Mouse (Mus musculus): ENCODE results near the gene Arhgap18. TPM values are rescaled to one million over a fixed set of nuclear protein-coding genes. Genes with fewer than 3 reads are reported as not detected.

Arhgap18 gene
- total RNA-seq (2021) (10 to 100 TPM; 28.9 to 39.8 TPM), polyA plus RNA-seq (2012; rRNA removed) (0.61 and 0.85 TPM in 2 replicates)
- long read RNA-seq, transcript Arhgap18-201 (15 exons, 3,651 nt) = major isoform, 11 of 14 reads
- long read RNA-seq, partial matches to known transcripts = 2 of 14 reads
- long read RNA-seq, other reads (novel, unspliced or antisense) = 1 of 14 reads

GRCm38 (mm10) chr10:26752929-26753567, at the start of gene Arhgap18:
Arhgap18 (plus strand) TSS chr10:26753421.
- peak; percentile 23 for DNase-seq

- DNase-seq = no peak
Observed at GRCm38 (mm10) chr10:26710458-26711011, 42.7 kb upstream of the Arhgap18 start.

GRCm38 (mm10) chr10:26711068-26711467, 42.2 kb upstream of the Arhgap18 start:
- DNase-seq = peak; percentile 41

GRCm38 (mm10) chr10:26713986-26714385, 39.2 kb upstream of the Arhgap18 start:
- DNase-seq = peak; percentile 27

- DNase-seq = no peak
Observed at GRCm38 (mm10) chr10:26724704-26725103, 28.5 kb upstream of the Arhgap18 start.

- no peak for DNase-seq
Observed at GRCm38 (mm10) chr10:26725255-26725654, 28.0 kb upstream of the Arhgap18 start.

GRCm38 (mm10) chr10:26750827-26751226, 2.4 kb upstream of the Arhgap18 start:
- DNase-seq = no peak

GRCm38 (mm10) chr10:26752064-26752928, 925 bp upstream of the Arhgap18 start:
- peak; percentile 59 for DNase-seq

- DNase-seq = no peak
Observed at GRCm38 (mm10) chr10:26754006-26754405, 785 bp downstream of the Arhgap18 start.

GRCm38 (mm10) chr10:26757231-26757630, 4.0 kb downstream of the Arhgap18 start:
- DNase-seq = no peak

GRCm38 (mm10) chr10:26759469-26759868, 6.2 kb downstream of the Arhgap18 start:
- DNase-seq = no peak

- no peak for DNase-seq
Observed at GRCm38 (mm10) chr10:26761103-26761502, 7.9 kb downstream of the Arhgap18 start.

GRCm38 (mm10) chr10:26761991-26762903, 9.0 kb downstream of the Arhgap18 start:
- no peak for DNase-seq

GRCm38 (mm10) chr10:26767196-26767595, 14.0 kb downstream of the Arhgap18 start:
- no peak for DNase-seq

- no peak for DNase-seq
Observed at GRCm38 (mm10) chr10:26768943-26769342, 15.7 kb downstream of the Arhgap18 start.

GRCm38 (mm10) chr10:26770035-26770434, 16.8 kb downstream of the Arhgap18 start:
- no peak for DNase-seq

- peak; percentile 93 for DNase-seq
Observed at GRCm38 (mm10) chr10:26771938-26772623, 18.9 kb downstream of the Arhgap18 start.

GRCm38 (mm10) chr10:26772624-26773540, 19.7 kb downstream of the Arhgap18 start:
- peak; percentile 88 for DNase-seq

- DNase-seq = no peak
Observed at GRCm38 (mm10) chr10:26773541-26773940, 20.3 kb downstream of the Arhgap18 start.

GRCm38 (mm10) chr10:26774266-26774665, 21.0 kb downstream of the Arhgap18 start:
- DNase-seq = no peak

Data from adrenal gland, adult 2 months (tissue).